Mouse (Mus musculus) bone marrow, adult 2 months (tissue): ENCODE measurements around the gene Ehd4.

Experiments
- CTCF ChIP-seq: fragments of 200-500 bp; IDR thresholded peaks from 2 replicates; pipeline ENCODE4 v1.5.1; 2011; ENCODE audit warnings: low read length, control low read depth; ENCODE audit not compliant: control insufficient read depth, insufficient read depth
- POLR2A ChIP-seq: fragments of 200-500 bp; IDR thresholded peaks from 2 replicates; pipeline ENCODE4 v1.6.1; 2011; ENCODE audit warnings: low read depth, mild to moderate bottlenecking, control low read depth, low read length, borderline replicate concordance; ENCODE audit not compliant: control insufficient read depth

GRCm38 (mm10) chr2:120082416-120082815, 72.0 kb downstream of the Ehd4 start:
- no peak for TF ChIP-seq CTCF
- no peak for TF ChIP-seq POLR2A
